Mouse (Mus musculus) stomach, embryonic 16.5 days (tissue): ENCODE data around the gene Slc35f1. TPM values are rescaled to one million over a fixed set of nuclear protein-coding genes. Genes with fewer than 3 reads are reported as not detected.

Source experiments
- ATAC-seq: fragments of 200-750 bp; cut with Nextera tagmentation; 2 replicates; pipeline ENCODE4 v1.8.0; 2017; ENCODE audit warnings: moderate number of reproducible peaks, moderate TSS enrichment; ENCODE audit not compliant: insufficient read depth, low FRiP score
- H3K27ac ChIP-seq: fragments of 300-500 bp; sonication (generic); 2 replicates; pipeline ENCODE4 v1.5.1; 2014; ENCODE audit warnings: low read length
- H3K27me3 ChIP-seq: fragments of 300-500 bp; sonication (generic); 2 replicates; pipeline ENCODE4 v1.6.1; 2014; ENCODE audit warnings: low read length, control low read depth, mixed read lengths; ENCODE audit not compliant: control insufficient read depth, insufficient read depth
- H3K36me3 ChIP-seq: fragments of 300-500 bp; sonication (generic); 2 replicates; pipeline ENCODE4 v1.6.1; 2014; ENCODE audit warnings: low read length; ENCODE audit not compliant: control insufficient read depth, insufficient read depth
- H3K4me1 ChIP-seq: fragments of 300-500 bp; sonication (generic); 2 replicates; pipeline ENCODE4 v1.6.1; 2014; ENCODE audit warnings: low read length, control low read depth, mixed read lengths; ENCODE audit not compliant: control insufficient read depth, insufficient read depth
- H3K4me2 ChIP-seq: fragments of 300-500 bp; sonication (generic); 2 replicates; pipeline ENCODE4 v1.6.1; 2014; ENCODE audit warnings: low read depth, low read length, mixed read lengths
- H3K4me3 ChIP-seq: fragments of 300-500 bp; sonication (generic); replicated peaks from 2 replicates; pipeline ENCODE4 v1.5.1; 2014; ENCODE audit warnings: mild to moderate bottlenecking, low read length
- H3K9ac ChIP-seq: fragments of 300-500 bp; sonication (generic); 2 replicates; pipeline ENCODE4 v1.6.1; 2014; ENCODE audit warnings: low read length
- H3K9me3 ChIP-seq: fragments of 300-500 bp; sonication (generic); replicated peaks from 2 replicates; pipeline ENCODE4 v1.6.1; 2016; ENCODE audit warnings: low read length, control low read depth; ENCODE audit not compliant: control insufficient read depth
- WGBS: fragments of 180-500 bp; shearing (Covaris S2); extraction: QIAGEN DNeasy Blood & Tissue Kit; methylation state at CpG from one replicate; pipeline ENCODE4 v1.1.7; 2014; 5-methylcytosine and 5-hydroxymethylcytosine counted together
- polyA plus RNA-seq: library from polyadenylated mRNA; unstranded; fragments of >200 nt; fragmentation: Nextera tagmentation; extraction: Ambion mirVana; gene quantifications from 2 replicates; pipeline ENCODE4 v1.2.1, GENCODE M21; 2015

Slc35f1 gene
- polyA plus RNA-seq, 1 experiment from 2014 or later, result 2.6 TPM

DNA sequence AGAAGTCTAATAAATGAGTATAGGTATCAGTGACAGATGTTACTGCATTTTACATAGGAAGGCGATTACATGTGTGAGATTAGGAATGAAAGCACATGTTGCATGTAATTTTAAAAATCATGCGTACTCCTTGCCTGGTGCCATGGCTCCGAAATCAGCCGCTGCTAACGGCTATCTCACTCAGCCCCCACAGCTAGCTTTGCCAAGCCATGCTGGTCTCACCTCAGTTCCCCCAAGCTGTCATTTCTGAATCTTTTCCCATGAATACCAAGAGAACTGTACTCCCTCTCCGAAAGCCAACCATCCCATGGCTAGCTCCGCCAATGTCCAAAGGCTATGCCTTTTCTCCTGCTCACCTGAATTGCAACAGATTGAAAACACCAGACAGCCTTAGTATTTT, 310.8 kb downstream of the Slc35f1 start:
- H3K27me3 ChIP-seq, result no peaks in the 10 kb centered on the region
- H3K9ac ChIP-seq, result no peak overlapping the region
- no peak overlapping the region for H3K27ac ChIP-seq
- H3K4me3 ChIP-seq, result no peak overlapping the region
- no peak overlapping the region for H3K4me2 ChIP-seq
- no peaks in the 10 kb centered on the region for H3K36me3 ChIP-seq
- H3K9me3 ChIP-seq, result no peaks in the 10 kb centered on the region
- WGBS, result 93% methylated on average over 7 of the region's 7 CpGs
- no peak for ATAC-seq
- H3K4me1 ChIP-seq, result no peaks in the 10 kb centered on the region

DNA sequence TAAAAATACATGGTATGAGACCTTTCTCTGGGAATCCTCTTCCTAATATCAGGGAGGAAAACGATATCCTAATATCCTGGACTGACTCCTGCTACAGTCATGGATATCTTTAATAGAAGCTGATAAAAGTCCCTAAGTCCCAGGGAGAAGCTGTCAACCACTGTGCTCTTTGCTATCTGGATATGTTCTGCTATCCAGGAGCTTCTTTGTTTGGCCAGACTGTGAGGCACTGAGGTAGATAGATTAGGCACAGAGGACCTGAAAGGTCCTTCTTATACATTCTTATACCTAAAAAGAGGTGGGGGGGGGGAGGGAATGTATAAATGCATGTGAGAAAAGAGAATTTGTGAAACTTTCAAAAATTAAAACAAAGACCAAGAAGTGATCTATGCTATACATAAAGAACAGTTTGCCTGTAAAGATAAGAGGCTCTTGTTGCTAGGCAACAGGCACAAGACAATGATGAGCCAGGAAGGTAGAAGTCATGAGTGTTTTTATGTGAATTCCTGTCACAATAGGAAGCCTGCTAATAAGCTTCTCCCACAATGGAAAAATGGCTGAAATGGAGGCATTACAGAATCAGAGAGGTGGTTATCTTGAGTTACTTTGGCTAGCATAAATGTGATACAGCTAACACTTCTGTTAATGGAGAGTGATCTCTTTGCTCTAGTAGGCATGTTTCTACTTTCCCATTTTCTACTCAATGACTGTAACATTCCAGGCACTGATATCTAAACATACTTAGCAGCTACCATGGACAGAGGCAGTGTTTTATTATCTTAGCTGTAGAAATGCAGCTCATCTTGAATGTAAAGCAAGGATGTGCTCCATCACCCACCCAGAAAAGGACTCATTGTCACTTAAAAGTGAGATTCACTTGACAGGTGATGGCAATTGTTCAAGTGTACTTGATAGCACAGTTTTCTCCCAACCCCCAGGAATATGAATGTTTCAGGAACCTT, 316.2 kb downstream of the Slc35f1 start:
- H3K4me3 ChIP-seq, result no peak overlapping the region
- ATAC-seq, result no peak
- no peaks in the 10 kb centered on the region for H3K9me3 ChIP-seq
- H3K4me1 ChIP-seq, result no peaks in the 10 kb centered on the region
- H3K4me2 ChIP-seq, result no peak overlapping the region
- H3K27ac ChIP-seq, result no peak overlapping the region
- H3K36me3 ChIP-seq, result no peaks in the 10 kb centered on the region
- H3K27me3 ChIP-seq, result no peaks in the 10 kb centered on the region
- no peak overlapping the region for H3K9ac ChIP-seq
- 83% methylated on average over 1 of the region's 1 CpGs for WGBS

DNA sequence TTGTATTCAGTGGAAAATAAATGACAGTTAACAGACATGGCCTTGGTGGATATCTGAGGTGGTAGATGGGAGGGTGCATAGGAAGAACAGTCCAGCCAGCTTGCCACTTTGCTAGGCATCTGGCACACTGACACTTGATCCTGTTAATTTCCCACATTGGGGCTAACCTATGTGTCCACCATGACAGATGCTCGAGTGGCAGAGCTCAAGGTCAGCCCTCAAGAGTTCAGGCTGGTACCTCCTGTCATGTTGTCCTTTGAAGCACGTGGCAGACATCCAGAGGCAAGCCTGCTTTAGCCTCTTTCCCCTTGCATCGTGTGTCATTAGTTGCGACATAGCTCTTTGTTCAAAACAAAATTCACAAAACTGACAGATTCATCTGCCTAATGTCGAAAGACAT, 323.5 kb downstream of the Slc35f1 start:
- Histone ChIP-seq H3K4me2 (no peak overlapping the region), H3K4me1 (no peaks in the 10 kb centered on the region), H3K27me3 (no peaks in the 10 kb centered on the region), H3K9ac (no peak overlapping the region), H3K4me3 (no peak overlapping the region), H3K27ac (no peak overlapping the region), H3K9me3 (no peaks in the 10 kb centered on the region), H3K36me3 (no peaks in the 10 kb centered on the region)
- 44% methylated on average over 5 of the region's 5 CpGs for WGBS
- no peak for ATAC-seq

DNA sequence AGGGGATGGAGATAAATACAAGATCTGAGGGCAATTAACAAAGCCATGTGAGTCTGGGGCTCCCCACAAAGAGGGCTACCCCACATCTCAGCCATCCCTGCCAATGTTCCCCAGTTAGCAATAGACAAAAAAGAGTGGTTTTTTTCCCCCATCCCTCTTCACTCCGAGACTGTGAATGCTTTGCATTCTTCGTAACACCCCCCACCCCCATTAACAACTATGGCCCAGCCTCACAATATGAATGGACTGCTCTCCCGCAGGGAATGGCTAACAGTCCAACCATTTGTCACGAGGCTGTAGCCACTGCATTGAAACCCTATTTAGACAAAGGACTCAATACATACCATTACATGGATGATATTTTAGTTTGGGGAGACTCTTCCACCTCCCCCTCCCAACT, 338.1 kb downstream of the Slc35f1 start:
- Histone ChIP-seq H3K4me3 (no peak overlapping the region), H3K4me2 (no peak overlapping the region), H3K27me3 (no peaks in the 10 kb centered on the region), H3K9me3 (no peaks in the 10 kb centered on the region), H3K4me1 (no peaks in the 10 kb centered on the region), H3K36me3 (no peaks in the 10 kb centered on the region), H3K27ac (no peak overlapping the region), H3K9ac (no peak overlapping the region)
- no peak for ATAC-seq
- WGBS, result 45% methylated on average over 4 of the region's 4 CpGs

DNA sequence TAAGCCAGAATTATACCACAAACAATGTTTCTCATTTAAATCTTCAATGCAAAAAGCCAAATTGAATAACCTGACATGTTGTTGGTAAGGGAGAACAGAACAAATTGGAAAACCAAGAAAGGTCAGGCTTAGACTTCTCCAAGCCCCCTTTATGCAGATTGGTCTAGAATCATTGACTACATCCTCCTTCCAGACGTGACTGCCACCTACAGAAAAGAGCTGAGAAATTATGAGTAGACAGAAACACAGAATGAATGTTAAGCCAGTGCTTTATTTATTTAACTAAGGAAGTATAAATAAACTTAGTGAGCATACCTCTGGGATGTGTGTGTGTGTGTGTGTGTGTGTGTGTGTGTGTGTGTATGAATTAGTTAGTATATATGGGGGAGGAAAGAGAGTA, 344.9 kb downstream of the Slc35f1 start:
- no peaks in the 10 kb centered on the region for H3K4me1 ChIP-seq
- ATAC-seq, result no peak
- WGBS, result 24% methylated on average over 1 of the region's 1 CpGs
- no peak overlapping the region for H3K4me2 ChIP-seq
- no peaks in the 10 kb centered on the region for H3K9me3 ChIP-seq
- H3K36me3 ChIP-seq, result no peaks in the 10 kb centered on the region
- no peak overlapping the region for H3K4me3 ChIP-seq
- no peak overlapping the region for H3K9ac ChIP-seq
- no peak overlapping the region for H3K27ac ChIP-seq
- no peaks in the 10 kb centered on the region for H3K27me3 ChIP-seq

DNA sequence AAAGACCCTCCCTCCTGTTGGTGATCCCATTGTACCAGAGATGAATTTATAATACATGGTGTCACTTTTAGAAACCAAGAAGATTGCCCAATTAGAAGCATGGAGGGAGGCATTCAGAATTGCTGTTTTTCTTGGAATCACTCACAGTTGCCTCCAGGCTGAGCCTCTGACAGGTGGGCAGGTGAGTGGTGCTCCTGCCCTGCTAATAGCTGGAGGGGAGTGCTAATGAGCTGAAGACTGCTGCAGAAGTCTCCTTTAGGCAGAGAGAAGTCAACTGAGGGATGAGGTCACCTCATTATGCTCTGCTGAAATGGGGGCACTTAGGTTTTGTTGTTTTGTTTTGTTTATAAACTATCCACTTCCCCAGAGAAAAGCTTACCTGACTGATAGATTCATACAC, 355.6 kb downstream of the Slc35f1 start:
- Histone ChIP-seq H3K9ac (no peak overlapping the region), H3K4me1 (no peaks in the 10 kb centered on the region)

DNA sequence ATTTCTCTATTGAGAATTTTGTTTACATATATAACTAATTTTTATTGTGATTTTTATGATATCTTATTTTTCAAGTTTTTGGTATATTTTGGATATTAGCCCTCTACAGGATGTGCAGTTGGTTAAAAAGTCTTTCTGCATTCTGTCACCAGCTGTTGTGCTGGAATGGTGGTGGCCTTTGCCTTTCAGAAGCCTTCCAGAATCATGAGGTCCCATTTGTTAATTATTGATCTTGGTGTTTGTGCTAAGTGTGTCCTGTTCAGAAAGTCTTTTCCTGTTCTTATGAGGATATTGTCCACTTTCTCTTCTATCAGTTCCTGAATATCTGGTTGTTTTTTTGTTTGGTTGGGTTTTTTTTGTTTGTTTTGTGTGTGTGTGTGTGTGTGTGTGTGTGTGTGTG, 362.2 kb downstream of the Slc35f1 start:
- no peaks in the 10 kb centered on the region for H3K27me3 ChIP-seq
- H3K9ac ChIP-seq, result no peak overlapping the region
- H3K4me1 ChIP-seq, result no peaks in the 10 kb centered on the region
- no peaks in the 10 kb centered on the region for H3K36me3 ChIP-seq
- H3K4me2 ChIP-seq, result no peak overlapping the region
- H3K4me3 ChIP-seq, result no peak overlapping the region
- ATAC-seq, result no peak
- no peak overlapping the region for H3K27ac ChIP-seq
- no peaks in the 10 kb centered on the region for H3K9me3 ChIP-seq

More for the DNA sequence above, 355.6 kb downstream of the Slc35f1 start:
- Histone ChIP-seq H3K4me3 (no peak overlapping the region), H3K9me3 (no peaks in the 10 kb centered on the region), H3K36me3 (no peaks in the 10 kb centered on the region), H3K4me2 (no peak overlapping the region), H3K27ac (no peak overlapping the region), H3K27me3 (no peaks in the 10 kb centered on the region)
- ATAC-seq, result no peak

DNA sequence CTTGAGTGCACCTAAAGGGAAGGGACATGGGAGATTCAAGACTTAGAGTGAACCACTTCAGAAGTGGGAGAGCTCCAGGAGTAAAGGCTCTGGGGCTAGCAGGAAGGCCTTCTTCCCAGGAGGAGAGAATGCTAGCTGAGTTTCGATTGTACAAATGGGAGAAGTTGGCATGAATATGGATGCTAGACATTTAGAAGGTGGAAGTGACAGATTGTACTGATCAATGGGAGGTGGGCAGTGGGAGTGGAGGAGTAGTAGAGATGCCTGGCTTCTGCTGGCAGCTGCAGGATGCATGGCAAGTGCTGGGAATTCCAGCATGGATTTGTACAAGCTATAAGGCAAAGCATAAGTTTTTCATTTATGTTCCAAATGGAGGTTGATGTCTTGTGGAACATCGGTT, 370.4 kb downstream of the Slc35f1 start:
- Histone ChIP-seq H3K36me3 (no peaks in the 10 kb centered on the region), H3K9ac (no peak overlapping the region), H3K4me1 (no peaks in the 10 kb centered on the region), H3K4me3 (no peak overlapping the region), H3K27me3 (no peaks in the 10 kb centered on the region), H3K9me3 (no peaks in the 10 kb centered on the region), H3K27ac (no peak overlapping the region), H3K4me2 (no peak overlapping the region)
- WGBS, result 84% methylated on average over 2 of the region's 2 CpGs
- no peak for ATAC-seq

DNA sequence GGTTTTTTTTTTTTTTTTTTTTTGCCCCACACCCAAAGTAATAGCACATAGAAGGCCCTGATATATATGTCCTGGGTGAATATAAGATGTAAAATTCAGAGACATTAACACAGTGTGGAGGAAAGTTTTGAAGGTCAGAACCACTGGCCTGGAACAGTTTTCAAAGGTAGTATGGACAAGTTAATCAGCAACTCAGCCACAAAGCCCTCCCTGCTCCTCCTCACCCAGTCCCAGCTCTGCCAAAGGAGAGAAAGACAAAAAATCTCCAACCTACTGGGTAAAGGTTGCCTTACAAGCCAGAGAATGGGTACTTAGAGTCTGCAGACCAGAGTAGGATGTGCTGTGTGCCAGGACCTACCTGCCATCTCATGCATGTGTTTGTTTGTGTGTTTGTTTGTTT, 372.4 kb downstream of the Slc35f1 start:
- Histone ChIP-seq H3K4me3 (no peak overlapping the region), H3K27me3 (no peaks in the 10 kb centered on the region), H3K9ac (no peak overlapping the region), H3K9me3 (no peaks in the 10 kb centered on the region), H3K36me3 (no peaks in the 10 kb centered on the region), H3K4me2 (no peak overlapping the region), H3K27ac (no peak overlapping the region), H3K4me1 (no peaks in the 10 kb centered on the region)
- no peak for ATAC-seq
